Mouse (Mus musculus) limb, embryonic 15.5 days (tissue): ENCODE measurements around the gene Gtf2h3. TPM values are rescaled to one million over a fixed set of nuclear protein-coding genes. Genes with fewer than 3 reads are reported as not detected.
"Not testable (repeated sequence)": the region's sequence is repeated elsewhere in the genome, so short reads cannot be mapped to it uniquely, and the experiment has no call there.

ENCODE experiments used
- ATAC-seq: fragments of 200-750 bp; cut with Nextera tagmentation; 2 replicates; pipeline ENCODE4 v1.8.0; 2017; ENCODE audit warnings: low read depth, moderate TSS enrichment; ENCODE audit not compliant: insufficient number of reproducible peaks, low FRiP score, low TSS enrichment
- H3K27ac ChIP-seq: fragments of 300-500 bp; sonication (generic); 2 replicates; pipeline ENCODE4 v1.5.1; 2015; ENCODE audit warnings: moderate library complexity, mild to moderate bottlenecking, inconsistent platforms
- H3K27me3 ChIP-seq: fragments of 300-500 bp; sonication (generic); 2 replicates; pipeline ENCODE4 v1.6.1; 2015; ENCODE audit warnings: inconsistent platforms
- H3K36me3 ChIP-seq: fragments of 300-500 bp; sonication (generic); 2 replicates; pipeline ENCODE4 v1.6.1; 2015; ENCODE audit warnings: inconsistent platforms
- H3K4me1 ChIP-seq: fragments of 300-500 bp; sonication (generic); 2 replicates; pipeline ENCODE4 v1.6.1; 2015; ENCODE audit warnings: inconsistent platforms
- H3K4me2 ChIP-seq: fragments of 300-500 bp; sonication (generic); 2 replicates; pipeline ENCODE4 v1.6.1; 2015; ENCODE audit warnings: mild to moderate bottlenecking, inconsistent platforms
- H3K4me3 ChIP-seq: fragments of 300-500 bp; sonication (generic); 2 replicates; pipeline ENCODE4 v1.5.1; 2015; ENCODE audit warnings: mild to moderate bottlenecking, inconsistent platforms
- H3K9ac ChIP-seq: fragments of 300-500 bp; sonication (generic); 2 replicates; pipeline ENCODE4 v1.6.1; 2015; ENCODE audit warnings: inconsistent platforms
- H3K9me3 ChIP-seq: fragments of 300-500 bp; sonication (generic); 2 replicates; pipeline ENCODE4 v1.6.1; 2016; ENCODE audit warnings: inconsistent platforms
- WGBS: fragments of 180-500 bp; shearing (Covaris S2); methylation state at CpG from one replicate; pipeline ENCODE4 v1.1.7; 2015; 5-methylcytosine and 5-hydroxymethylcytosine counted together
- polyA plus RNA-seq: library from polyadenylated mRNA; unstranded; fragments of >200 nt; fragmentation: Nextera tagmentation; extraction: Ambion mirVana; gene quantifications from 2 replicates; pipeline ENCODE4 v1.2.1, GENCODE M21; 2015

The Gtf2h3 gene
- polyA plus RNA-seq, 1 experiment from 2014 or later, result 57.1 TPM

GRCm38 (mm10) chr5:124540383-124540786 is 38.6 kb upstream of the Gtf2h3 start, which contains the start of gene Tmed2:
Gene Tmed2, plus strand, starts transcription at chr5:124540695.
- Histone ChIP-seq H3K9me3 (no peaks in the 10 kb centered on the region), H3K9ac (peak within 1 kb of the TSS; percentile 89), H3K27ac (peak within 1 kb of the TSS; percentile 93), H3K4me2 (peak within 1 kb of the TSS; percentile 49), H3K4me1 (peaks cover 21% of the 10 kb centered on the region), H3K36me3 (peaks cover 19% of the 10 kb centered on the region), H3K27me3 (no peaks in the 10 kb centered on the region), H3K4me3 (peak within 1 kb of the TSS; percentile 93)
- ATAC-seq, result peak; percentile 94
- WGBS, result under 1% methylated on average over 35 of the region's 35 CpGs

DNA sequence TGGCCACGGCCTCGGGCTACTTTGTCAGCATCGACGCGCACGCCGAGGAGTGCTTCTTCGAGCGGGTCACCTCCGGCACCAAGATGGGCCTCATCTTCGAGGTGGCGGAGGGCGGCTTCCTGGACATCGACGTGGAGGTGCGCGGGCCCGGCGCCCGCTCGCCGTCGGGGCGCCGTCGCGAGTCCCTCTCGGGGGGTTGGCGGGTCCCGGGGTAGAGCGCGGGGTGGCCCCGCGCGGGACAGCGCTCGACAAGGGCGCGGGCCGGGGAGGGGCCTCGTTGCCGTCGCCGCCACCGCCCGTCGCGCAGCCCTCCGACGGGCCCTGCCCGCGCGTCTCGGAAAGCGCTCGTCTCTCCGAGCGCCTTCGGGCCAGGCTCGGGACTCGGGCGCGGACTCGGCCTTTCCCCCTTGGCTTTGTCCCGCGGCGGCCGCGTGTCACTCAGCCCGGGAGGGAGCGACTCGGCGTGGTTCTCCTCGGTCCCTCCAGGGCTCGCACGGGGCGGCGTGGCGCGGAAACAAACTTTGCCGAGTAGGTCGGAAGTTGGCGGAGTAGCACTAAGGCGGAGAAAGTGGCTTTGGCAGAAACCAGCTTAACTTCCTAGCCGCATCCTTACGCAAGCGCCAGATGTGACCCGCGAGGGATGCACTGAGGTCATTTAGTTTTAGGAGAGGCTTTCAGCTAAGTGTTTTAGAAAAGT is 37.9 kb upstream of the Gtf2h3 start:
- Histone ChIP-seq H3K9me3 (no peaks in the 10 kb centered on the region), H3K4me3 (peak overlapping the region; percentile 93), H3K27me3 (no peaks in the 10 kb centered on the region), H3K36me3 (peaks cover 26% of the 10 kb centered on the region), H3K4me1 (peaks cover 21% of the 10 kb centered on the region), H3K4me2 (peak overlapping the region; percentile 49), H3K9ac (peak overlapping the region; percentile 89), H3K27ac (peak overlapping the region; percentile 93)
- peak; percentile 70 for ATAC-seq
- WGBS, result 1% methylated on average over 71 of the region's 89 CpGs

- 9% methylated on average over 8 of the region's 8 CpGs for WGBS
These were observed 37.4 kb upstream of the Gtf2h3 start for GRCm38 (mm10) chr5:124541602-124541973.

GRCm38 (mm10) chr5:124550737-124551136 is 28.2 kb upstream of the Gtf2h3 start:
- not testable (repeated sequence) for ATAC-seq, H3K4me2 ChIP-seq, H3K9me3 ChIP-seq, H3K9ac ChIP-seq, H3K27ac ChIP-seq, H3K27me3 ChIP-seq, H3K4me3 ChIP-seq
- Histone ChIP-seq H3K4me1 (peaks cover 14% of the 10 kb centered on the region), H3K36me3 (peaks cover 44% of the 10 kb centered on the region)
- WGBS, result 79% methylated on average over 4 of the region's 4 CpGs

More at GRCm38 (mm10) chr5:124541602-124541973, 37.4 kb upstream of the Gtf2h3 start:
- H3K36me3 ChIP-seq, result peaks cover 31% of the 10 kb centered on the region
- peaks cover 21% of the 10 kb centered on the region for H3K4me1 ChIP-seq
- peak overlapping the region; percentile 93 for H3K27ac ChIP-seq
- no peaks in the 10 kb centered on the region for H3K9me3 ChIP-seq
- peak overlapping the region; percentile 93 for H3K4me3 ChIP-seq
- no peak for ATAC-seq
- H3K9ac ChIP-seq, result peak overlapping the region; percentile 89
- no peaks in the 10 kb centered on the region for H3K27me3 ChIP-seq
- peak overlapping the region; percentile 49 for H3K4me2 ChIP-seq

GRCm38 (mm10) chr5:124551349-124552093 is 27.4 kb upstream of the Gtf2h3 start:
- Histone ChIP-seq H3K4me1 (peaks cover 14% of the 10 kb centered on the region), H3K36me3 (peaks cover 44% of the 10 kb centered on the region), H3K4me3 (peak overlapping the region; percentile 78), H3K4me2 (peak overlapping the region; percentile 82), H3K27ac (peak overlapping the region; percentile 88)
- WGBS, result 29% methylated on average over 5 of the region's 5 CpGs
- not testable (repeated sequence) for H3K9me3 ChIP-seq, ATAC-seq, H3K27me3 ChIP-seq, H3K9ac ChIP-seq

DNA sequence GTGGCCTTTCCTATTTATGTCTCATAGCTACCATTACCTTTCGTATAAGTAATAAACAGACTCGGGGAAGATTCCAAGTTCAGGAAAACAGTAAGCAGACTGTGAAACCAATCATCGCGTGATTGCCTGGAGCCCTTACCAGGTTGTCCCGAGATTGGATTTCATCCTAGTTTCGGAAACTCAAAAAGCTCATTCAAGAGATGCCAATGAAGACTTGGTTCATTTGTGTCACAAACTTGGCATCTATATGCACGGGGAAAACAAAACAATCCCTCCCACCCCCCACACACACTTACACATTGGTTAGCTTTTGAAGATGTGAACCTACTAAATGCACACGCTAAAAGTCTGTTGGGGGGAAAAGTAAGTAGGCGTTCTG is 26.9 kb upstream of the Gtf2h3 start:
- Histone ChIP-seq H3K36me3 (peaks cover 44% of the 10 kb centered on the region), H3K4me3 (peak overlapping the region; percentile 78), H3K27ac (peak overlapping the region; percentile 88), H3K9me3 (no peaks in the 10 kb centered on the region), H3K9ac (peak overlapping the region; percentile 85), H3K27me3 (no peaks in the 10 kb centered on the region), H3K4me1 (peaks cover 14% of the 10 kb centered on the region), H3K4me2 (peak overlapping the region; percentile 82)
- 4% methylated on average over 9 of the region's 9 CpGs for WGBS
- ATAC-seq, result no peak; the same call in 1 of the 2 replicates

DNA sequence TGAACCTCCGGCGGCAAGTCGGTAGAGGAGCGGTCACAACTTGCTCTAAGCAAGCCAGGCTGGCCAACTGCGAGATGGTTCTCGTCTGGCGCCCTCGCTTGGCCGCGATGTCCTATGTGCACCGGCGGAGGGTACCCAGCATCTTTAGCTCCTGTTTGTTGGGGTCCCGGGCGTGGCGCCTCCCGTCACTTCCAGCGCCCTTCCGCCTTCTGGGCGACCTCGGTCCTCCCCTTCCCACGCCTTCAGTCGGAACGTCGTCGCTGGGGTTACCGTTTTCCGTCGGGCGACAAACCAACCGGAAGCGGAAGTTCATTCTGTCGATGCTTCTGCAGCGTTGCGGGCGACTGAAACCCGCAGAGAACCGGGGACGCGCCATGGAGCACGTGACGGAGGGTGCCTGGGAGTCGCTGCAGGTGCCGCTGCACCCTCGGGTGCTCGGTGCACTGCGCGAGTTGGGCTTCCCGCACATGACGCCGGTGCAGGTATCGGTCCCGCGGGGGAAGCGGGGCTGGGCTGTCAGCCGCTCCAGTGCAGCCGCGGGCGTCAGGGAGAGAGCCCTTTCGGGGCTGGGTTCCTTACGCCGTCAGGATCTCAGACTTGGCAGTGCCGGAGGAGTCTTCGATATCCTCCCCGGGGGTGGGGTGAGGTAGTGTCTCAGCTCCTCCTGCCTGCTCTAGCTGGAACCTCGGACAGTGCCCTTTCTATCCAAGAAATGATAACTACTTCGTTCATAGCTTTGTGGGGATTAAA is 26.2 kb upstream of the Gtf2h3 start, which contains the start of gene Ddx55:
Ddx55 (plus strand) TSS at position 307 of the 750 bp plus-strand sequence.
- peaks cover 14% of the 10 kb centered on the region for H3K4me1 ChIP-seq
- ATAC-seq, result peak; percentile 74
- H3K4me3 ChIP-seq, result peak within 1 kb of the TSS; percentile 78

DNA sequence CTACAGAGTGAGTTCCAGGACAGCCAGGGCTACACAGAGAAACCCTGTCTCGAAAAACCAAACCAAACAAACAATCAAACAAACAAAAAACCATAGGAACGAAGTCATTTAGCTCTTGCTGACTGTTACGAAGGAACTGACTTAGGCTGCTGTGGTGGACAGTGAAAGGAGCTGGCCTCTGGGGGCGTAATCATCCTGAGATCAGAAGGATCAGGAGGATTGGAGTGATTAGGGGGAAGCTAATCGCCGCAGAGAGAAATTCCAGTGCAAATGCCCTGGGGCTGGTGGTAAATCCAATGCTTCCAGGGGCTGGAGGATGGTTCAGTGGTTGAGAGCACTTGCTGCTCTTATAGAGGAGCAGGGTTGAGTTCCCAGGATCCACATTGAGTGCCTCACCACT is 25.3 kb upstream of the Gtf2h3 start:
- Histone ChIP-seq H3K9me3 (no peaks in the 10 kb centered on the region), H3K4me1 (peaks cover 14% of the 10 kb centered on the region), H3K9ac (no peak overlapping the region), H3K4me2 (peak overlapping the region; percentile 82), H3K27me3 (no peaks in the 10 kb centered on the region), H3K36me3 (peaks cover 43% of the 10 kb centered on the region), H3K4me3 (peak overlapping the region; percentile 78), H3K27ac (no peak overlapping the region)
- WGBS, result 60% methylated on average over 6 of the region's 6 CpGs
- ATAC-seq, result no peak

More for the DNA sequence above, 26.2 kb upstream of the Gtf2h3 start, which contains the start of gene Ddx55:
- H3K9ac ChIP-seq, result peak within 1 kb of the TSS; percentile 85
- H3K4me2 ChIP-seq, result peak within 1 kb of the TSS; percentile 82
- under 1% methylated on average over 66 of the region's 66 CpGs for WGBS
- H3K27me3 ChIP-seq, result no peaks in the 10 kb centered on the region
- H3K9me3 ChIP-seq, result no peaks in the 10 kb centered on the region
- peaks cover 42% of the 10 kb centered on the region for H3K36me3 ChIP-seq
- H3K27ac ChIP-seq, result peak within 1 kb of the TSS; percentile 88

DNA sequence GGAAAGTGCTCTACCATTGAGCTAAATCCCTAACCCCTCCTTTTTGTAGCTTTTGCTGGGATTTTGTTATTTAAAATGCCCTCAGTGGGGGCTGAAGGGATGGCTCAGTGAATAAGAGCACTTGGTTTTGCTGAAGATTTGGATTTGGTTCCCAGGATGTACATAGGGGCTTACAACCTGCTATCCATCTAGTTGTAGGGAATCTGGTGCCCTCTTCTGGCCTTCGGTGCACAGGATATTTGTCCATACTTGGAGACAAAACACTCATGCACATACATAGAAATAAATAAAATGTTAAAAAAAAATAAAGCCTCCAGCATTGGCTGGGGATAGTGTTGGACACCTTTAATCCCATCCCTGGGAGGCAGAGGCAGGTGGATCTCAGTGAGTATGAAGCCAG is 23.8 kb upstream of the Gtf2h3 start:
- no peak overlapping the region for H3K9ac ChIP-seq
- no peak for ATAC-seq
- H3K9me3 ChIP-seq, result no peaks in the 10 kb centered on the region
- 80% methylated on average over 1 of the region's 1 CpGs for WGBS
- no peak overlapping the region for H3K4me3 ChIP-seq
- no peak overlapping the region for H3K4me2 ChIP-seq
- H3K27me3 ChIP-seq, result no peaks in the 10 kb centered on the region
- peaks cover 14% of the 10 kb centered on the region for H3K4me1 ChIP-seq
- H3K36me3 ChIP-seq, result peaks cover 55% of the 10 kb centered on the region
- H3K27ac ChIP-seq, result no peak overlapping the region

DNA sequence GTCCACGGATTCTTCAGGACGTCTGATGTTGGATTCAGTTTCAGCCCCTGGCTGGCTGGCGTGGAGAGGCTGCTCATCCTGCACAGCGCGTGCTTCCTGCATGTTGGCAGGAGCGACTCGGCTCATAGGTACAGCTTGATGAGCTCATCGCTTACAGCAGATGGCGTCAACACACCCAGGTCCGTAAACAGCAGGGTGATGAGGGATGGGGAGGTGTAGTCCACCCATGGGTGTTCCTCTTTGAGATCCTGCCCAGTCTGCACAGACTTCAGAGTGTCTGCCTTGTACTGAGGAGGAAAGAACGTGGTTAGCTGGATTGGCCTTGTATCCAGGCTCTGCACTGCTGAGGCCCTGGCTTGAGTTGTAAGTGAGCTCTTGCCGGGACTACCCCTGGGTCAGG is 7.9 kb upstream of the Gtf2h3 start:
- no peak overlapping the region for H3K9ac ChIP-seq
- H3K9me3 ChIP-seq, result no peaks in the 10 kb centered on the region
- peaks cover 97% of the 10 kb centered on the region for H3K36me3 ChIP-seq
- ATAC-seq, result no peak
- no peaks in the 10 kb centered on the region for H3K4me1 ChIP-seq
- H3K27me3 ChIP-seq, result no peaks in the 10 kb centered on the region
- no peak overlapping the region for H3K4me3 ChIP-seq
- WGBS, result 83% methylated on average over 12 of the region's 12 CpGs
- no peak overlapping the region for H3K27ac ChIP-seq
- H3K4me2 ChIP-seq, result no peak overlapping the region

DNA sequence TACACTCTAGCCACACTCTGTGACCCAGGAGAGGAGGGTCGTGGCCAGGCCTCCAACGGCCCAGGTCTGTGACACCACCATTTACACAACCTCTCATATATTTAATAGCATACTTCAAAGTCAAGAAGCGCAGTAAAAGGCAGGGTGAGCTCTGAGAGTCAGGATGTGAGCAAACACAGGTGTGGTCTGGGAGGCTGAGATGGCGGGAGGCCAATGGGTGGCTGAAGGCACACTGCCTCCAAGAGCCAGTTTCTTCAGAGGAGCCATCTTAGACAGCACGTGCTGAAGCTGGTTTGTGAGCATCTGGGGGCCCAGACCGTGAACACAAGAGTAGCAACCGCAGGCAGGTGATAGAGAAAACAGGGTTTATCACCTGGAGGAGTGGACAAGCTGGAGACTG is 3.5 kb upstream of the Gtf2h3 start:
- no peak overlapping the region for H3K4me3 ChIP-seq
- H3K9ac ChIP-seq, result no peak overlapping the region
- H3K27me3 ChIP-seq, result no peaks in the 10 kb centered on the region
- peaks cover 23% of the 10 kb centered on the region for H3K4me1 ChIP-seq
- no peaks in the 10 kb centered on the region for H3K9me3 ChIP-seq
- H3K4me2 ChIP-seq, result no peak overlapping the region
- H3K36me3 ChIP-seq, result peaks cover 70% of the 10 kb centered on the region
- 79% methylated on average over 7 of the region's 7 CpGs for WGBS
- ATAC-seq, result no peak
- H3K27ac ChIP-seq, result no peak overlapping the region
